Mouse (Mus musculus) hindbrain, postnatal 0 days (tissue): Measurements from ENCODE around the gene Cd68. TPM values are rescaled to one million over a fixed set of nuclear protein-coding genes. Genes with fewer than 3 reads are reported as not detected.
A peak's percentile ranks its signal among the peaks of the same experiment; 100 is the strongest.

Source experiments
- ATAC-seq: fragments of 200-750 bp; cut with Nextera tagmentation; 2 replicates; pipeline ENCODE4 v1.8.0; 2017; ENCODE audit warnings: mild to moderate bottlenecking, moderate TSS enrichment, moderate library complexity
- DNase-seq: peaks from one replicate; pipeline ENCODE4 v3.0.0-alpha.2; 2015; ENCODE audit warnings: low spot score
- H3K27ac ChIP-seq: fragments of 300-500 bp; sonication (generic); 2 replicates; pipeline ENCODE4 v1.5.1; 2014; ENCODE audit warnings: mild to moderate bottlenecking
- H3K27me3 ChIP-seq: fragments of 300-500 bp; sonication (generic); 2 replicates; pipeline ENCODE4 v1.6.1; 2014; ENCODE audit warnings: low read length, mixed read lengths; ENCODE audit not compliant: insufficient read depth
- H3K36me3 ChIP-seq: fragments of 300-500 bp; sonication (generic); 2 replicates; pipeline ENCODE4 v1.6.1; 2014; ENCODE audit warnings: low read length, mixed read lengths; ENCODE audit not compliant: insufficient read depth
- H3K4me1 ChIP-seq: fragments of 300-500 bp; sonication (generic); 2 replicates; pipeline ENCODE4 v1.6.1; 2014; ENCODE audit warnings: antibody characterized with exemption, low read length, mixed read lengths; ENCODE audit not compliant: insufficient read depth
- H3K4me2 ChIP-seq: fragments of 300-500 bp; sonication (generic); 2 replicates; pipeline ENCODE4 v1.6.1; 2014; ENCODE audit warnings: low read depth, mild to moderate bottlenecking, low read length, moderate library complexity, mixed read lengths
- H3K4me3 ChIP-seq: fragments of 300-500 bp; sonication (generic); 2 replicates; pipeline ENCODE4 v1.5.1; 2014; ENCODE audit warnings: low read length
- H3K9ac ChIP-seq: fragments of 300-500 bp; sonication (generic); replicated peaks from 2 replicates; pipeline ENCODE4 v1.6.1; 2014; ENCODE audit warnings: mild to moderate bottlenecking, low read length, moderate library complexity, mixed read lengths
- H3K9me3 ChIP-seq: fragments of 300-500 bp; sonication (generic); 2 replicates; pipeline ENCODE4 v1.6.1; 2016; ENCODE audit warnings: low read length, mixed read lengths
- CTCF ChIP-seq: IDR thresholded peaks from 2 replicates; pipeline ENCODE4 v1.5.1; 2016; ENCODE audit warnings: antibody characterized with exemption, control low read depth, low read depth
- WGBS: fragments of 180-500 bp; shearing (Covaris S2); extraction: QIAGEN DNeasy Blood & Tissue Kit; methylation state at CpG from one replicate; pipeline ENCODE4 v1.1.7; 2014; 5-methylcytosine and 5-hydroxymethylcytosine counted together
- polyA plus RNA-seq: library from polyadenylated mRNA; unstranded; fragments of >200 nt; fragmentation: Nextera tagmentation; extraction: Ambion mirVana; gene quantifications from 2 replicates; pipeline ENCODE4 v1.2.1, GENCODE M21; 2015
- total RNA-seq: library from RNA; depleted of rRNA; stranded (reverse); fragments of >200 nt; gene quantifications from 2 replicates; pipeline ENCODE4 v1.2.3, GENCODE M21; 2014

Gene Cd68
- total and polyA plus RNA-seq, 2 experiments from 2014 or later: 6.0 to 12.0 TPM

- Histone ChIP-seq H3K4me3 (peak overlapping the region; percentile 22), H3K27me3 (no peaks in the 10 kb centered on the region), H3K36me3 (peaks cover 12% of the 10 kb centered on the region; the same call in 1 of the 2 replicates), H3K9ac (peak overlapping the region; percentile 44), H3K27ac (peak overlapping the region; percentile 84), H3K4me2 (peak overlapping the region; percentile 83), H3K4me1 (peaks cover 32% of the 10 kb centered on the region), H3K9me3 (no peaks in the 10 kb centered on the region)
- TF ChIP-seq CTCF: peak; percentile 95
- DNase-seq (peak; percentile 96), ATAC-seq (peak; percentile 33; the same call in 1 of the 2 replicates)
- WGBS: 15% methylated on average over 12 of the region's 12 CpGs
Measured at GRCm38 (mm10) chr11:69682840-69683533, 17.0 kb upstream of the Cd68 start.

GRCm38 (mm10) chr11:69682209-69682839 is 16.4 kb upstream of the Cd68 start:
- H3K4me2 ChIP-seq: peak overlapping the region; percentile 83
- no peaks in the 10 kb centered on the region for H3K27me3 ChIP-seq
- peaks cover 32% of the 10 kb centered on the region for H3K4me1 ChIP-seq
- peak overlapping the region; percentile 79 for H3K4me3 ChIP-seq
- peak overlapping the region; percentile 84 for H3K27ac ChIP-seq
- H3K9ac ChIP-seq: peak overlapping the region; percentile 76
- H3K9me3 ChIP-seq: no peaks in the 10 kb centered on the region
- no peak for TF ChIP-seq CTCF
- DNase-seq: no peak
- WGBS: 24% methylated on average over 24 of the region's 24 CpGs
- H3K36me3 ChIP-seq: peaks cover 15% of the 10 kb centered on the region; the same call in 1 of the 2 replicates
- ATAC-seq: 0 out of 2 replicates have a peak, but pooled peaks have one; percentile 0

GRCm38 (mm10) chr11:69681314-69682208 is 15.6 kb upstream of the Cd68 start, which contains the start of gene Senp3:
Senp3 (minus strand) TSS chr11:69682084.
- Histone ChIP-seq H3K36me3 (peaks cover 21% of the 10 kb centered on the region; the same call in 1 of the 2 replicates), H3K4me2 (peak within 1 kb of the TSS; percentile 83), H3K4me3 (peak within 1 kb of the TSS; percentile 79), H3K4me1 (peaks cover 28% of the 10 kb centered on the region), H3K9ac (peak within 1 kb of the TSS; percentile 76), H3K9me3 (no peaks in the 10 kb centered on the region), H3K27me3 (no peaks in the 10 kb centered on the region), H3K27ac (peak within 1 kb of the TSS; percentile 84)
- TF ChIP-seq CTCF: no peak
- WGBS: under 1% methylated on average over 73 of the region's 80 CpGs
- DNase-seq (peak; percentile 99), ATAC-seq (peak; percentile 97)

- no peak overlapping the region for H3K27ac ChIP-seq
- H3K27me3 ChIP-seq: no peaks in the 10 kb centered on the region
- TF ChIP-seq CTCF: 0 out of 2 replicates have a peak, but pooled peaks have one; percentile 5
- WGBS: 90% methylated on average over 30 of the region's 30 CpGs
- H3K9me3 ChIP-seq: no peaks in the 10 kb centered on the region
- peaks cover 25% of the 10 kb centered on the region for H3K4me1 ChIP-seq
- DNase-seq: no peak
- peaks cover 33% of the 10 kb centered on the region; the same call in 1 of the 2 replicates for H3K36me3 ChIP-seq
- peak overlapping the region; percentile 79; the same call in 1 of the 2 replicates for H3K4me3 ChIP-seq
- no peak overlapping the region for H3K9ac ChIP-seq
- no peak for ATAC-seq
- peak overlapping the region; percentile 83 for H3K4me2 ChIP-seq
Measured at GRCm38 (mm10) chr11:69680136-69680855, 14.3 kb upstream of the Cd68 start.

GRCm38 (mm10) chr11:69679144-69679543 is 13.2 kb upstream of the Cd68 start:
- Histone ChIP-seq H3K4me3 (no peak overlapping the region), H3K4me1 (peaks cover 19% of the 10 kb centered on the region; the same call in 1 of the 2 replicates), H3K36me3 (peaks cover 44% of the 10 kb centered on the region), H3K4me2 (no peak overlapping the region), H3K27ac (no peak overlapping the region), H3K9me3 (no peaks in the 10 kb centered on the region), H3K9ac (no peak overlapping the region), H3K27me3 (no peaks in the 10 kb centered on the region)
- DNase-seq (no peak), ATAC-seq (no peak)
- no peak for TF ChIP-seq CTCF
- WGBS: 90% methylated on average over 2 of the region's 2 CpGs
